Mouse (Mus musculus): ENCODE measurements around the gene 9430097D07Rik. TPM values are rescaled to one million over a fixed set of nuclear protein-coding genes. Genes with fewer than 3 reads are reported as not detected.

Gene 9430097D07Rik
- polyA plus RNA-seq, 1 experiment: 0.04 TPM

DNA sequence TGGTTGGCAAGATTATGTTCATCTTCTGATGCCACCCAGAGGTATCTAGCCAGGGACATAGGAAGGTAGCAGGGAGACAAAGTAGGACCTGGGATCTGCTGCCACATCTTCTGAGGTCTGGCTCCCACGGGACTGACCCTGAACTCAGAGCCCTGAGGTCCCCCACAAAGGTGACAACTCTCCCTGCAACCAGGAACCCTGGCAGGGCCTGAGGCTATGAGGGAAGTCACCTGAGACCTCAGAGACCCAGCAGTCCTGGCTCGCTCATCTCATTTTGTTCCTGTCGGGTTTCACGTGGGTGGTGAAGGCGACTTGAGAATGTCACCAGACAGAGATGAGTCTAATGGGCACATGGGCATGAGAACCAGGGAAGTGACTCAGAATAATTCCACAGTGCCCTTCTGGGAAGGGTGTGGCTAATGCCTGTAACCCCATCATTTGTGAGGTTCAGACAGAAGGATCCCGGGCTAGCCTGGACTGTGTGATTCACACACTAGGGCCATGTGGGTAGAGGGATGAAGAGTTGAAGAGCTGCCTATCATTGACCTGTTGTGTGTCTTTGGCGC is 9.7 kb upstream of the 9430097D07Rik start:
- H3ac ChIP-seq (ENCODE audit: control insufficient read depth, insufficient read length, low read depth): no peak overlapping the region
- peaks cover 32% of the 10 kb centered on the region for H3K79me2 ChIP-seq (ENCODE audit: control insufficient read depth, insufficient read depth)
- H3K27me3 ChIP-seq (ENCODE audit: control insufficient read depth, insufficient read depth, insufficient read length): no peaks in the 10 kb centered on the region
- H3K4me3 ChIP-seq (ENCODE audit: insufficient read depth, poor library complexity, severe bottlenecking): no peak overlapping the region
- TF ChIP-seq USF1 (IDR thresholded peaks at IDR 0.05; ENCODE audit: low read depth) (peak; percentile 62), FOSL1 (IDR thresholded peaks at IDR 0.05; ENCODE audit: insufficient read depth, low read length, poor library complexity, severe bottlenecking) (no peak), MAX (IDR thresholded peaks at IDR 0.05) (peak; percentile 80)
- peaks cover 17% of the 10 kb centered on the region for H3K36me3 ChIP-seq (ENCODE audit: control insufficient read depth, insufficient read depth)
- H3K79me3 ChIP-seq (ENCODE audit: low read depth): peaks cover 28% of the 10 kb centered on the region

DNA sequence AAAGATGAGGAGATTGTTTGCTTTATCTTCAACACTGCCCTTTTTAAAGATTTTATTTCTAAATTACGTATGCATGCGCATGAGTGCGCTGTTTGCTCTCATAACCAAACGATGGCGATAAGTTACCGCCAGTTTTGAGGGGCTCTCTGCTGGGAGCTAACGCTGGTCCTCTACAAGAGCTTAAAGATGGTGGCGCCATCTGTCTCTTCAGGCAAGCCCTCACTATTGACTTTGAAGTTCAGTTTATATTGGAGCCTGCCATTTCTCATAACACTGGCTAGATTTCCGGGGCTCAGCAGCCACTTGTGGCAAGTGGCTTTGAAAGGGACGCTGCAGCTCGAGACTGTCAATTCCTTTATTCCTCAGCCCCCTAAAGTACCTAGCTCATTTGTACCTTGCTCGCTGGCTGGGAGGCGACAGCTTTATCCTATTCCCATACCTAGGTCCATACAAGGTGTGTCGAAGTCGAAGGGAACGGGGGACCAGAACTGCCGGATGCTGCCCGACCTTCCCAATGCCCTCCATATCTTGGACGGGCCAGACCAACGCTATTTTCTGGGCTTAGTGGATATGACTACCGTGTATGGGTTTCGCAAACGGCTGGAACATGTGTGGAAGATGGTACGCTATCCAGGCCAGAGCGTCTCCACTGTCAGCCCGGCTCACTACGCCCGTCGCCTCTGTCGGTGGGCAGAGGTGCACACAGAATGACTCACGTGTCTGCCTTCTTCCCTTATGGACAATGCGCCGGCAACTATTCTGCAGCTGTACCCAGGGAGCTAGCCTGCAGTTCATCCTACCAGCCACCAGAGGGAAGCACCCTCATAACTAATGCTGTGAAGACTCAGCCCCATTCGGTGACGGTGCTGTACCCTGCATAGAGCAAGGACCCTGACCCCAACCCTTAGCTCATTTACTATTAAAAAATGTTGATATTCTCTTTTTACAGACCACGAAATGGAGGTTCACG is 7.6 kb upstream of the 9430097D07Rik start:
- Histone ChIP-seq H3K4me3 (ENCODE audit: insufficient read depth, poor library complexity, severe bottlenecking) (no peak overlapping the region), H3K79me3 (ENCODE audit: low read depth) (peaks cover 11% of the 10 kb centered on the region), H3K36me3 (ENCODE audit: control insufficient read depth, insufficient read depth) (no peaks in the 10 kb centered on the region), H3K27me3 (ENCODE audit: control insufficient read depth, insufficient read depth, insufficient read length) (no peaks in the 10 kb centered on the region), H3K79me2 (ENCODE audit: control insufficient read depth, insufficient read depth) (peaks cover 11% of the 10 kb centered on the region), H3ac (ENCODE audit: control insufficient read depth, insufficient read length, low read depth) (peak overlapping the region; percentile 8)
- TF ChIP-seq CTCF (IDR thresholded peaks at IDR 0.05; ENCODE audit: control insufficient read depth, insufficient read depth, insufficient read length) (peak; percentile 84), MYOG (IDR thresholded peaks at IDR 0.05; ENCODE audit: control insufficient read depth, extremely low read depth, insufficient read length) (no peak), USF1 (IDR thresholded peaks at IDR 0.05; ENCODE audit: low read depth) (peak; percentile 28), MAX (IDR thresholded peaks at IDR 0.05) (no peak), FOSL1 (IDR thresholded peaks at IDR 0.05; ENCODE audit: insufficient read depth, low read length, poor library complexity, severe bottlenecking) (peak; percentile 13), CEBPB (IDR thresholded peaks at IDR 0.05; ENCODE audit: low read depth) (no peak), MYOD1 (IDR thresholded peaks at IDR 0.05; ENCODE audit: control insufficient read depth, insufficient read length, low read depth) (no peak)

DNA sequence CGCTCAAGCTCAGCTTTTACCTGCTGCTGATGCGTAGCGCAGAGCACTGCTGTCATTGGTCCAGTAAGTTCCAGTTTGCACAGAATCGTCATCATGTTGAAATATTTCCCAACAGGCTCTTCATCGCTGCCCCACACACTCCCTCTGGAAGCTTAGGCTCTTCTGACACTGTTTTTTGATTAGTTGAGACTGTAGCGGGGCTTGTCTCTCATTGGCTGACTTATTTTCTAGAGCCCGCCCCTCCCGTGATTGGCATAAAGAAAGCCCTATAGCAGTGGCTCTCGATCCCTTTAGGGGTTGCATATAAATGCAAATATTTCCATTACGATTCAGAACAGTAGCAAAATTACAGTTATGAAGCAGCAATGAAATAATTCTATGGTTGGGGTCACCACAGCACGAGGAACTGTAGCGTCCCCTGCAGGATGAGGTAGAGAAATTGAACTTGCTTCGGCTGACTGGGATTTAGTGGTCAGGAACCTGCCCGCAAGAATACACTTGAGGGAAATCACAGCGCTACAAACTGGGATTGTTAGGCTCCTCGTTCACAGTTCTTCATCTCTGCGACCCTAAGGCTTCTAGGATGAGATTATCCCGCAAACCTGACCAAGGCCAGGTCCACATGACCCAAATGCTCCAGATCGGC is 6.1 kb upstream of the 9430097D07Rik start:
- Histone ChIP-seq H3K4me3 (ENCODE audit: insufficient read depth, poor library complexity, severe bottlenecking) (no peak overlapping the region), H3K79me2 (ENCODE audit: control insufficient read depth, insufficient read depth) (no peaks in the 10 kb centered on the region), H3K36me3 (ENCODE audit: control insufficient read depth, insufficient read depth) (no peaks in the 10 kb centered on the region), H3K79me3 (ENCODE audit: low read depth) (no peaks in the 10 kb centered on the region), H3ac (ENCODE audit: control insufficient read depth, insufficient read length, low read depth) (no peak overlapping the region), H3K27me3 (ENCODE audit: control insufficient read depth, insufficient read depth, insufficient read length) (no peaks in the 10 kb centered on the region)
- TF ChIP-seq CEBPB (IDR thresholded peaks at IDR 0.05; ENCODE audit: low read depth): no peak
- no peak for TF ChIP-seq FOSL1 (IDR thresholded peaks at IDR 0.05; ENCODE audit: insufficient read depth, low read length, poor library complexity, severe bottlenecking)
- no peak for TF ChIP-seq USF1 (IDR thresholded peaks at IDR 0.05; ENCODE audit: low read depth)
- TF ChIP-seq MYOG (IDR thresholded peaks at IDR 0.05; ENCODE audit: control insufficient read depth, extremely low read depth, insufficient read length): no peak
- no peak for TF ChIP-seq CTCF (IDR thresholded peaks at IDR 0.05; ENCODE audit: control insufficient read depth, insufficient read depth, insufficient read length)
- no peak for TF ChIP-seq MYOD1 (IDR thresholded peaks at IDR 0.05; ENCODE audit: control insufficient read depth, insufficient read length, low read depth)
- no peak for TF ChIP-seq MAX (IDR thresholded peaks at IDR 0.05)

GRCm38 (mm10) chr2:32578146-32579046 is 2.9 kb upstream of the 9430097D07Rik start:
- TF ChIP-seq CTCF (IDR thresholded peaks at IDR 0.05; ENCODE audit: control insufficient read depth, insufficient read depth, insufficient read length): no peak
- TF ChIP-seq CEBPB (IDR thresholded peaks at IDR 0.05; ENCODE audit: low read depth): no peak
- no peak for TF ChIP-seq MYOD1 (IDR thresholded peaks at IDR 0.05; ENCODE audit: control insufficient read depth, insufficient read length, low read depth)
- no peak for TF ChIP-seq USF1 (IDR thresholded peaks at IDR 0.05; ENCODE audit: low read depth)
- TF ChIP-seq MAX (IDR thresholded peaks at IDR 0.05): no peak
- TF ChIP-seq FOSL1 (IDR thresholded peaks at IDR 0.05; ENCODE audit: insufficient read depth, low read length, poor library complexity, severe bottlenecking): no peak
- TF ChIP-seq MYOG (IDR thresholded peaks at IDR 0.05; ENCODE audit: control insufficient read depth, extremely low read depth, insufficient read length): no peak
- Histone ChIP-seq H3K27me3 (ENCODE audit: control insufficient read depth, insufficient read depth, insufficient read length) (no peaks in the 10 kb centered on the region), H3K36me3 (ENCODE audit: control insufficient read depth, insufficient read depth) (peaks cover 3% of the 10 kb centered on the region), H3K79me3 (ENCODE audit: low read depth) (no peaks in the 10 kb centered on the region), H3K79me2 (ENCODE audit: control insufficient read depth, insufficient read depth) (no peaks in the 10 kb centered on the region), H3K4me3 (ENCODE audit: insufficient read depth, poor library complexity, severe bottlenecking) (no peak overlapping the region), H3ac (ENCODE audit: control insufficient read depth, insufficient read length, low read depth) (no peak overlapping the region)

- Histone ChIP-seq H3K4me3 (ENCODE audit: insufficient read depth, poor library complexity, severe bottlenecking) (no peak overlapping the region), H3K79me3 (ENCODE audit: low read depth) (peaks cover 11% of the 10 kb centered on the region), H3K27me3 (ENCODE audit: control insufficient read depth, insufficient read depth, insufficient read length) (no peaks in the 10 kb centered on the region), H3K79me2 (ENCODE audit: control insufficient read depth, insufficient read depth) (peaks cover 14% of the 10 kb centered on the region), H3K36me3 (ENCODE audit: control insufficient read depth, insufficient read depth) (peaks cover 14% of the 10 kb centered on the region), H3ac (ENCODE audit: control insufficient read depth, insufficient read length, low read depth) (no peak overlapping the region)
- no peak for TF ChIP-seq MYOD1 (IDR thresholded peaks at IDR 0.05; ENCODE audit: control insufficient read depth, insufficient read length, low read depth)
- TF ChIP-seq CEBPB (IDR thresholded peaks at IDR 0.05; ENCODE audit: low read depth): no peak
- TF ChIP-seq FOSL1 (IDR thresholded peaks at IDR 0.05; ENCODE audit: insufficient read depth, low read length, poor library complexity, severe bottlenecking): no peak
- no peak for TF ChIP-seq MYOG (IDR thresholded peaks at IDR 0.05; ENCODE audit: control insufficient read depth, extremely low read depth, insufficient read length)
- no peak for TF ChIP-seq USF1 (IDR thresholded peaks at IDR 0.05; ENCODE audit: low read depth)
- no peak for TF ChIP-seq CTCF (IDR thresholded peaks at IDR 0.05; ENCODE audit: control insufficient read depth, insufficient read depth, insufficient read length)
Measured at GRCm38 (mm10) chr2:32576532-32576931, 1.0 kb upstream of the 9430097D07Rik start.

Measured in C2C12 (cell line).